Mouse (Mus musculus) naive thymus-derived CD4-positive, alpha-beta T cell, adult 2 months (primary cell): ENCODE data around the gene Neurod4.
"Not testable (repeated sequence)": the region's sequence is repeated elsewhere in the genome, so short reads cannot be mapped to it uniquely, and the experiment has no call there.

Experiments
- DNase-seq: peaks from one replicate; pipeline ENCODE4 v3.0.0-alpha.2; 2011; ENCODE audit warnings: low read depth

Gene Neurod4

DNA sequence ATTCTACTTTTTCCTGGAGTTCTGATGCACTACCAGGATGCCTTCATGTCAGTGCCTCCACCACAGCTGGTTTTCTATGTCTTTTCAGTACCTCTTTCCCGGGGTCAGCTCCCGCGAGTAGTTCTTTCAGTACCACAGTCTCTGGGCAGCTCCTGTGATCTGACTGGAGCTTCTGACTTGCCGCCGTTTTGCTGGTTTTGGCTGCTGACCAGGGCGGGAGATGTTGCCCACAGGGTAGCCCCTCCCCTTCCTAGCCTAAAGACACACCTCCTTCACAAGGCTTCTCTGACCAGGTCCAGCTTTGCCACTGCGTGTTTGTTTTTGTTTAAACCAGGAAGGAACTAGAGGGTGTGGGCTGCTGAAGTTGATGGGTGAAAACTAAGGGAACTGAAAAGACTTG is at the start of gene Neurod4:
Gene Neurod4, minus strand, starts transcription at position 175 of the 400 bp plus-strand sequence.
- no peak for DNase-seq

DNA sequence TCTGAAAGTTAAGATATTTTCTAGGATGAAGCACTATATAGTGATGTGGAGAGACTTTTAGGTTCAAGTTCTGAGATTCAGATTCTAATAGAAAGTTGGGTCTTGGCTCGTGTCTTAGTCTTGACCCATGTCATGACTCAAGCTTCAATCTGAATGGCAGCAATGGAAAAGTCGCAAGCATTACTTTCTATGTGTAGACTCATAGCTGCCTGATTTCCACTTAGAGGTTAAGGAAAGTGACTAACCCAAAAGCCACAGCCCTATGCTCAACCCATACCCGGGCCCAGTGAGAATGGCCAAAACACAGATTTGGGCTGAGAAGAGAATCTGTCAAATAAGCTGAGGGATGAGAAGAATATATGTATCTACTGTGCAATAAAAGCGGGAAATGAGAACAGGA is 44.2 kb upstream of the Neurod4 start:
- peak; percentile 43 for DNase-seq

DNA sequence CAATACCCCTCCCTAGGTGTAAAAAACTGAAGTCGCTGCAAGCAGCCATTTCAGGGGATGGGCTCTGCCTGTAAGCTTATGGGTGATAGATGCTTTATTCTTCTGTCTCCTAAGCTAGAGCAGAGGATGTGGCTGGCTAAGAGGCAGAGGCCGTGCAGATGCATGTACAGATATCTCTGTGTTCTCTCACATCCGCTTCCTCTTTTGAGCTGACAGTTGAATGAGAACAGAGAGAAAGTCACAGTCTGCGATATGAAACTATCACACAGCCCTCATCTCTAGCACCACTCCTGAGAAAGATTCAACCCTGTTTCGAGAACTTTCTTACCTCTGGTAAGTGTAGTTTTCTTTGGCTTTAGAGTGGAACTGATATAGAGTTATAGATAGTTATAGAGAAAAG is 42.6 kb upstream of the Neurod4 start, which contains the start of gene Tespa1:
Gene Tespa1, plus strand, starts transcription at position 234 of the 400 bp plus-strand sequence.
- peak; percentile 88 for DNase-seq

DNA sequence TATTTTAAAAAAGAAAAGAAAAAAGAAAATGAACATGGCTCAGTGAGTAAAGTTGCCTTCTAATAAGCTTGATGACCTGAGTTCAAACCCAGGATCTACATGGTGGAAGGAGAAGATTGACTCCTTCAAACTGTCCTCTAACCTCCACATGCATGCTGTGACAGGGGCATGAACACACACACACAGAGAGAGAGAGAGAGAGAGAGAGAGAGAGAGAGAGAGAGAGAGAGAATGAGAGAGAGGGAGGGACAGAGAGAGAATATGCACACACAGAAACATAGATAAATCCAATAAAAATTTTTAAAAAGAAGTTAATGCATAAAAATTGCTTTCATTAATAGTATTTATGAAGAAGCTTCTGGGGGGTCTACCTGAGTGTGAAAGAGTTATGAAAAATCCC is 42.0 kb upstream of the Neurod4 start:
- DNase-seq = no peak

DNA sequence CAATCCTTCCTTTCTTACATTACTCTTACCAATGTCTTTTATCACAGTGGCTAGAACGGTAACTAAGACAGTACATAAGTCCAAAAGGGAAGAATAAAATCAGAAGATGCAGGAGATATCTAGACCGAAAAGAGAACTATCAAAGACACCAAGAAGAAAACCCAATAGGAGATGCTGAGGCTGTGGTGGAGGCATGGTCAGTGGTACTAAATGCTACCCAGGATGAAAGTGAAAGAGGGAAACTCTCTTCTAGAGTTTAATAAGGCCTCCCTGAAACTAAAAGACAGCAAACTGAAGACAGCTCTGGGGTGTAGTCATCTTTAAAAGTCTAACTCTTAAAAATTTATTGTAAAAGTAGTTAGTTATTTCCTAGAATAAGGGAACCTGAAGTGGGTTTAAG is 40.7 kb upstream of the Neurod4 start:
- no peak for DNase-seq

DNA sequence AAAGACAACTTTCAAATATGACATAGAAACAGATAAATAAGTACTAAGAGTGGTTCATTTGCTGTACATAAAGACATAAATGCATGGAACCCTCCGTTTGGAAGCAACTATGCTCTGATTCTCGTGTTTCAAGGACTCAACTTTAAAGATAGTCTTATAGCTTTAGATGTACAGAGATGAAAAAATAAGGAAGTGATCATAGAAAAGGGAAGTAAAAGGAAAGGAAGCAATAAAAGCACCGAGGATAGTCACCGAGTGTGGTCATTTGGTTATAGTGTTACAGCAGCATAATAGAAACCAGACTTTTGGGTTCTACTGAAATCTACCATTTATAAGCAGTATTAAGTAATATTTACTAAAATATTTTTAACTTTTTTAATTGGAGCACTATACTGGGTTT is 38.7 kb upstream of the Neurod4 start:
- DNase-seq = no peak

DNA sequence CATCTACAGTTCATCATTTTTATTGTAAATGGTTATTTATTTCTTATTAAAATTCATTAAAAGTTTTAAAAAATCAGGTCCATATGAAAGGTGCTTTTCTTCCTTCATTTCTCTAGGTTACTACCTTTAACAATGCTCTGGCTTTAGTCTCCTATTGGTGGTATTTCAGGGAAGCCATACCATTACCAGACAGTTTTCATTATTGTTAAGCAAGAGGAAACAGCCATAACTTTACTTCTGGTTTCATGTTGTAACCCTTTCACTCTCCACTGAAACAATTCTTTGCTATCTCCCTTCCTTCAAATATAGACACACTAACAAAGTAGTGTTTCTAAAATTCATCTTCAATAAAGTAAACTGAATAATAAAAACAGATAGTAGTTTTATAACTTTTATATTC is 35.8 kb upstream of the Neurod4 start:
- no peak for DNase-seq

DNA sequence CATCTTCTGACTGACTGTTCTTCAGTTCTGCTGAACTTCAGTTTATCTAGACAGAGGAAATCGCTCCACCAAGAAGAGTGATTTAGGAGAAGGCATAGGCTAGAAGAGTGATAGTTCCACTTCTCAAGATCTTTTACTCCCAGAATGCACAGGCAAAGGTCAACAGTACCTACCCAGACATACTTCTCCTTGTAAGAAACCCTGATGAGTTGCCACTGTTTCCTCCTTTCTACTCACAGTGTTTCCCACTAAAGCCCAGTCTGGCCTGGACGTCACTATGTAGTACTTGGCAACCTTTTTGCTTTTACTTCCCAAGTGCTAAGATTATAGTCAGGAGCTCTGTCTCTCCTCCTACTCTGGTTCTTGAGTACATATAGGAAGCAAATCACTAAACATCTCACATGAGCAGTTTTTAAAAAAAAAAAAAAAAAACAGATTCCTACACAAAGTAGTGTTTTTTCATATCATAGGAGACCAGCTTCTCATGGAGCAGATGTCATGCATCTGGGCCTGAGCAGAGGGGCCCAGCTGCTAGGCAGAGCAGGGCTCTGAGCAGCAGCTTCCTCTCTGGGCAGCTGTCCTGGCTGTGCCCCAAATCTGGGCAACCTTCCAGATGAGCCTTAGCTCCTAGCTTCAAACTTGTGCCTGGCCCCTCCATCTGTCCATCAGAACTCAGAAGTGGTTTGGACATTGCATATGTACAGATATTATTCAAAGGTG is 34.2 kb upstream of the Neurod4 start:
- peak; percentile 13 for DNase-seq

DNA sequence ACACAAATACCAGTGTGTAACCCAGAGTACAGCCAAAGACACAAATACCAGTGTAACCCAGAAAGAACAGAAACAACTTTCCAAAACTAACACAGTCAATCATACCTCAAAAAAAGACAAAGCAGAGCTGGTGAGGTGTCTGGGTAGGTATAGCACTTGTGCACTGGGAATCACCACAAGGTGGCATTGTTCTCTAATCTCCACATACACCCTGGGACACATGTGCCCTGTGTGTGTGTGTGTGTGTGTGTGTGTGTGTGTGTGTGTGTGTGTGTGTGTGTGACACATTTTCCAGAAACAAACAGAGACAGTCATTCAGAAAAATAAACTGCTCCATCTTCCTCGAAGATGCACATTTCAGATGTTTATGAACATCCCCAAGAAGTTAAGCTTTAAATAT is 33.5 kb upstream of the Neurod4 start:
- peak; percentile 86 for DNase-seq

DNA sequence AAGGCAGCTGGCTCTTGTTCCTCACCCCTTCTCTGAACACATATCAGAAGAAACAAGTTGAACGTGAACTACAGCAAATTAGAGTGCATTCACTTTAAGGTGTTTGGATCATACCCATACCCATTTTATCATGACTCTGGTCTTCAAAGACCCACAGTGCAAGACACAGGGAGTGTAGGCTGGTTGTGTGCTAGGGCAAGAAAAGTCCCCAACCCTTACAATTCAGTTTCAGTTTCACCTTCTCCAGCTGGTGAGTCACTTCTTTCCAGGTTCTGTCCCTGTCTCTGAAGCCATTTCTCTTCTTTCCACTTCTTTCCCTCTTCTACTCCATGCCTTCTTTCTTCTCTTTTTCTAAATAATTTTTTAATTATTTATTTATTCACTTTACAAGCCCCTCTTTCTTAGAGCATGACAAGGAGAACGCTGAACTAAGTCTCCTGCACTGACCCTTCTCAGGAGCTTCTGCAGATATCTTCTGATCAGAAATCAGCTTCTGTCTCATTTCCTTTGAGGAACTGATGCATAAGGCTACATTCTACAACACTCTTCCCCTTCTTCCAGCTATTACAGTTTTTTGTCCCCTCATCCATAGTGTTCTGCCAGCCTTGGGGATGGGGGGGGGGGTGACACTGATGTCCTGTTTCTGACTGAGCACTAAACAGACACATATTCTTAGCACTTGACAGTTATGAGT is 31.6 kb upstream of the Neurod4 start:
- peak; percentile 55 for DNase-seq

DNA sequence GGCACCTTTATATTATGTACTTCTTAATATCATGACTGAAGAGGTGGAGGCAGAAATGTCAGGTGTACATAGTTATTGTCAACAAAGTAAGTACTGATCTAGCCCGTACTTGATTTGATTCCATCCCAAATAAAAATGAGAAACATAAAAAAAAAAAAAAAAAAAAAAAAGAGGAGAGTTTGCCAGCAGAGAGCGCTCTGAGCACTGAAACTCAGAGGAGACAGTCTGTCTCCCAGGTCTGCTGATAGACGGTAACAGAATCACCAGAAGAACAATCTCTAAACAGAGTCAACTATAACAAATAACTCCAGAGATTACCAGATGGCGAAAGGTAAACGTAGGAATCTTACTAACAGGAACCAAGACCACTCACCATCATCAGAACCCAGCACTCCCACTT is 24.1 kb upstream of the Neurod4 start:
- not testable (repeated sequence) for DNase-seq

DNA sequence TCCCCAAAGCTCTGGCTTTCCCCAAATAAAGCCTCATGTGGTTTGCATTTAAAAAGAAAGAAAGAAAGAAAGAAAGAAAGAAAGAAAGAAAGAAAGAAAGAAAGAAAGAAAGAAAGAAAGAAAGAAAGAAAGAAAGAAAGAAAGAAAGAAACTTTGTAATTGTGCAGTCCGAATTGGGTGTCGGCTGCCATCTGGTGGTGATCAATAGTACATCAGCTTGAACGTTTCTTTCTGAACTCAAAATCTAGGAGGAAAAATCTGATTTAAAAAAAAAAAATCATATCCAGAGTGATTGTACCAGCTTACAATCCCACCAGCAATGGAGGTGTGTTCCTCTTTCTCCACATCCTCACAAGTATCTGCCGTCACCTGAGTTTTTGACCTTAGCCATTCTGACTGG is 18.7 kb upstream of the Neurod4 start:
- DNase-seq = peak; percentile 53

DNA sequence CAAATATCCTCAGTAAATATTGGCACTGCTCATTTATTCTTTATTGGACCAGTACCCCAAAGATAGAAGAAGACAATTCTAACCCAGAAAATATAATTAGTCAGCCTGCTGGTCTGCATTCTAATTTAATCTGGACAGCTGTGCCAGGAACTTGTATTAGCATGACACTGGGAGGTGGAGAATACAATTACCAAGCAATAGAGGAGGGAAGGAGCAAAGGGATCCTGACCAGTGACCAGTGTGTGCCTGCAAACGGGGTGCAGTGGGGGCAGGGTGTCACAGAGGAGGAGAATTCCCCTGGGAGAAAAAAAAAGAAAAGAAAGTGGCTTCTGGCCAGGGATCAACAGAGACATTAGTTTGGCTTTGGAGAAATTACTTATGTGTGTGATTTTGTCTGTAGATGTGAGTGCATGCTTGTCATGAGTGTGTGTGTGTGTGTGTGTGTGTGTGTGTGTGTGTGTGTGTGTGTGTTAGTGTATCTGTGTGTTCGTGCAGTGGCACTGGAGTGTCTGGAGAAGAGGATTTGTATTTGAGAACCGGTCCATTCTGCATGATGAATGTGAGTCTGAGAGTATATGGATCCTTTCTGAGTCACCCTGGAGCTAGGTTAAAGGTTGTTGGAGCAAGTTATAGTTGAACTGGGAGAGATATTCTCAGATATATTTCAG is 13.8 kb upstream of the Neurod4 start:
- no peak for DNase-seq

DNA sequence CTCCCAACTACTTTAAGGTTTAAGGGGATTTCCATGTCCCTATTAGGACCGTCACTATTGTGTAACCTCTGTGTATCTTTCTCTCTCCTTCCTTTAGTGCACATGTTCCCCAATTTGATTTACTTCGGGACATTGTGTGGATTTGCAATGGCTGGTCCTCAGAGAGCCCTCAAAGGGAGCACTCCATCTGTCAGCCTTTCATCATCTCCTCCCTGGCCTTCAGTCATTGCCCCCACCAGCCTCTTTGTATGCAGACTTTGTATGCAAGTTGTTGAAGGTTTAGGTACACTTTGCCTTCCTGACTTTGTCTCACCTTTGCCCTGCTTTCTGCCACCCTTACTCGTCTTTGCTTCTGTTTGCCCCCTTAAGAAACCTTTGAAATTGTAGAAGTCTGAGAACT is 8.0 kb upstream of the Neurod4 start:
- DNase-seq = no peak

DNA sequence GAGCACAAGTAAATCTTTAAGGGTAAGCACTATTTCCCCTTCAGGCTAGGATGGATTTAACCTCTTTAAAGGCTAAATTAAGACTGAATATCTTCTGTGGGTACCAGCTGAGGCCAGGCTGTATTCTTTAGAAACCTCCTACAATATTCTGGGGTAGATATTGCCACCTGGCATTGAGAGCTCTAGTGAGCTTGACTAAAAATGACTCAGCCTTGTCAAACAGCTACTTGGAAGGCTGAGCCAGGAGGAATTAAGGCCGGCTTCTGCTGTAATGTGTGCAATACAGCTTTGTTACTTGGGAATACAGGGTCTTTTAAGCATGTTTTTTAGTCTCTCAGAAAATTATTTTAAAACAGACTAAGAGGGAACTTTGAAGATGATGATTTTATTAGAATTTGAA is 7.2 kb upstream of the Neurod4 start:
- DNase-seq = no peak

DNA sequence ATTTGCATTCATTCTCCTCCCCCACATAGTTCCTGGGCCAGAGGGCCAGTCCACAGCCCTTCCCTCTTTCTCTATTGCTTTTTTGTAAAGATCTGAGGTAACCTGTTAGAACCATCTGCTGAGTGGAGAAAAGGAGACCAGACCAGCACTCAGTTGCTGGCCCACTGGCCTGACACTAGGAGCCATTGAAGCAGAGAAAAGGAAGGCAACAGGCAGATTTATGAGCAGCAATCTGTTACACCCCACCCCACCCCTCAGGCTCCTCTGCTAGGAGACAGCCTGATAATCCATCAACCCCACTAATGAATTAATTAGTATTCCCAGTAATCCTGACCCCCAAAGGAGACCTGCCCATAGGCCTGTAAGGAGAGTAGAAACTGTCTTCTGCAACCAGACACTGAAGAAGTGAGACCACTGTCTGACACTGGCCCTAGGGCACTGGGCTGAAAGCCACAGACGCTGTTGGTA is 2.0 kb upstream of the Neurod4 start:
- no peak for DNase-seq

DNA sequence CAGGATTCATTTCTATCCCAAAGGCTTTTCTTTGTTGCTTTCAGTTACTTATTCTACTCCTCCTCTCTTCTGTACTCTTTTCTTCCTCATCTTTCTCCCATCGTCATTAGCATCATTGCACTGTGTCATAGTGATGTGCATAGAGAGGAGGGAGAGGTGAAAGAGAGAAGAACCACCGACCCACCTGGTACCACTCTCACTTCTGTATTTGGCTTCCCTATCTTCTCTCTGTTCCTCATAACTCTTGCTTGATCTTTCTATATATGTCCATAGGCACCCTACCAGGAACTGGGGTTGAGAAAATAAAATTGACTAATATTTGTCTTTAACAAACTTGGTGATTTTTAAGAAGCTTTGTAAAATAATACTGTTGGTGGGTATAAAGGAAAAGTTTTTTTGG is 3.5 kb downstream of the Neurod4 start:
- no peak for DNase-seq

DNA sequence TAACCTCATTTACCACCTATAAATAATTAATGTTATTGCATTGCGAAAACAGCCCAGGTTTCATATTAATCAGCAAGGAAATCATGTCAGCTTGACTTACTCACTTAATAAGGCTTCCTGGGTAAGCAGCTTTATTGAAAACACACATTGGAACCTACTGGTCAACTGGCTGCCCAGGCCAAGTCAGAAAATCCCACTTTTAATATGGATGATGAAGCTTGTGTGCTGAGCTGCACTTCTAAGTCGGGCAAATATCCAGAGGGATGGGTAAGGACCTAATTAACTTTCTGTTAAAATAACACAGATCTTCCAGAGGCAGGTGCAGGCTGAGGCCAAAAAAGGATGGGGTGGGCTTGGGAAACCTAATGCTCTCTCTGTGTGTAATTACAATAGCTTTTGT is 4.3 kb downstream of the Neurod4 start:
- no peak for DNase-seq

DNA sequence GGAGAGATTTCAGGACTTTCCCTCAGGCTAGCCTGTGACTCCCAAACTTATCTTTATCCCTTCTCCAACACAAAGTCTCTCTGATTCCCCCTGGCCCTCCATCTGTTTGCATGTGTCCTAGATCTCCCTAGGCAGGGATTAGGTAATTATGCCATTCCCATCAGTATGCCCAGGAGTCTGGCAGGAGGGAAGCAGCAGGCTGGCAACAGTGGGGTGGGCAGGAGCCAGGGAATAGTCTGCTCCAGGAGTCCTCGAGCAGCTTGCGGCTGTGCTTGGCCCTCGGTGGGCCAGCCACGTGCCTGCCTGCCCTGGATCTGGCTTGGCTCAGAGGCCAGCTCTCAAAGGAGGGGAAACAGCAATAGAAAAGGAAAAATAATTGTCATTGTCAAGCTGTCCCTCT is 16.8 kb downstream of the Neurod4 start:
- no peak for DNase-seq

DNA sequence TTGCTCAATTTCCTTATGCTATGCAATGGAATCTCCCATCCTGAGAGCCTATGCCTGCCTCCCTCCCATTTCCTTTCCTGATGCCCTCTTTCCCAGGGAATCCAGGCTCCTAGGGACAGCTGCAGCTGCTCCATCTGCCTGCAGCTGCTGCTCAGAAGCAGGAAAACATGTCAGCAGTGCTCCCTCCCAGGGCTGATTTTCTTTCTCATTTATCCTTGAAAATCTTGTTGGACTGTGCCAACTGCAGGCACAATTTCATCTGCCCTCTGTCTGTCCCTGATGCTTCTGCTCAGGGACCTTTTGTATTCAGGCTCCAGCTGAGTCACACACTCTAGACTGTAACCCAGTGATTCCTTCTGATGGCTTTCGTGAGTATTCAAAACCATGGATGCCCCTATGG is 20.6 kb downstream of the Neurod4 start:
- DNase-seq = no peak

DNA sequence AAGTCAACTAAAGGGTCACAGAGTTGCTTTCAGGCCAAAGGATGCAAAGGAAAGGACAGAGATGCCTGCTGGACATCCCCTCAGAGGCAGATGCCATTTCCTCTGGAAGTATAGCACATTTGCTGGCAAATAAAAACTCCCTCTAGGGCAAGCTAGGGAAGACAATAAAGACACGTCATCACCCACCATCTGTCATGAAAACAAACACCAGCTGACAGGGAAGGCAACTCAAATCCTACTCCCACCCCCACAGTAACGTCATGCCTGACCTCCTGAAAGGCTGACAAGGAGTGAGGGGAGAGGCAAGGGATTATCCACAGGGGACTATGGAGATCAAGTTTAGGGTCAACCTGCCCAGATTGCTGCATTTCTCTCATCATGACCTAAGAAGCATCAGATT is 35.8 kb downstream of the Neurod4 start:
- DNase-seq = no peak

DNA sequence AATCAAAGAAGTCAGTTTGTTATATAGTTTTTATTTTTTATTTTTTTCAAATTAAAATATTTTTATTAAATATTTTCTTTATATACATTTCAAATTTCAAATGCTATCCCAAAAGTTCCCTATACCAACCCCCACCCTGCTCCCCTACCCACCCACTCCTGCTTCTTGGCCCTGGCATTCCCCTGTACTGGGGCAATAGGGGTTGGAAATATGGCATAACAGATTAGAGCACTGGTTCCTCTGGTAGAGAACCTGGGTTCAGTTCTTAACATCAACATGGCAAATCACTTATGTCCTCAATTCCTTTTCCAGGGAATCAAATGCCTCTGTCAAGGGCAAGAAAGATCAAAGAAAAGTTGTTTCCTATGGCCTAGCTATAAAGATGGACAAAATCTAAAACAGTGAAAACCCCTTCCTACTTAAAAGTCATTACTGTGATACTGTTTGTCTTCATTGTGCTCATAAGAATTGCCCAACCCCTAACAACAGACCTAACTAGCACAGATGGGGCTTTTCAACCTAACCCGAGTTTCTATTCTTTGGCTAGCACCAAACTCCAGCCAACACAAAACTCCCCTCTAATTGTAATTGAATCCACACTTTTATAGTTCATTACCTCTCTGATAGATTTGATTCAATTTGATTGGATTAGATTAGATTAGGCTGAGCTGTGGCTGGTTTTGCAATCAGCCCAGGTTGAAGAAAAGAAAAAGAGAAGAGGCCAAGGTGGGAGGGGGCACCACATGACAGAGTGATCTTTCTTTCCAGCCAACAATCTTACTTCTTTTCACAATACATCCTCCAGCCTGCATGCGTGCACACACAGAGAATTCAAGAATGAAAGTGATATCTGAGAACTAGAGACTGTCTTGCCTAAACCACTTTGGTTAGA is 41.5 kb downstream of the Neurod4 start:
- DNase-seq = no peak
